Mouse (Mus musculus) embryo, embryonic 11 days (tissue): ENCODE measurements around the gene Fgd6.

Source experiments
- DNase-seq: peaks from one replicate; pipeline ENCODE4 v3.0.0-alpha.2; 2015

The Fgd6 gene

GRCm38 (mm10) chr10:94097081-94097845 lies 61.5 kb downstream of the Fgd6 start:
- DNase-seq, result no peak

GRCm38 (mm10) chr10:94098100-94098499 lies 62.3 kb downstream of the Fgd6 start:
- DNase-seq, result no peak

DNA sequence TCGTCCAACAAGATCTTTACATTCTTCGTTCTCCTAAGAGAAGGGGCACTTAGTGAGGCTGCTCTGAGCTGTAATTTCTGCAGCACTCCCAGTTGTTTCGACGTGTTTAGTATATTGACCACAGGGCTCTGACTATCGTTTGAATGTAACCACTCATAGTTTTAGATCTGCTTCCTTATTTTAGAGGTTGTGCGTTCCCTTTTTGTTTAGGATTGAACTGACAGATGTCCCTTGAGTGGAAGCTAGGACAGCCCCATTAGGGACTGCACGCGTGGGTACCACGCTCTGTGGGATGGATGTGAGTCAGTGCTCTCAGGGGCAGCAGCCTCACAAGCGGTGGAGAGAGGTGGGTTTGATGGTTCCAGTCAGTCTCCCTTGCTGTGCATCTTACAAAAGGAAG lies 69.7 kb downstream of the Fgd6 start:
- DNase-seq, result no peak

GRCm38 (mm10) chr10:94107168-94107567 lies 71.4 kb downstream of the Fgd6 start:
- DNase-seq, result no peak

- no peak for DNase-seq
Observed at GRCm38 (mm10) chr10:94107607-94108006, 71.8 kb downstream of the Fgd6 start.

DNA sequence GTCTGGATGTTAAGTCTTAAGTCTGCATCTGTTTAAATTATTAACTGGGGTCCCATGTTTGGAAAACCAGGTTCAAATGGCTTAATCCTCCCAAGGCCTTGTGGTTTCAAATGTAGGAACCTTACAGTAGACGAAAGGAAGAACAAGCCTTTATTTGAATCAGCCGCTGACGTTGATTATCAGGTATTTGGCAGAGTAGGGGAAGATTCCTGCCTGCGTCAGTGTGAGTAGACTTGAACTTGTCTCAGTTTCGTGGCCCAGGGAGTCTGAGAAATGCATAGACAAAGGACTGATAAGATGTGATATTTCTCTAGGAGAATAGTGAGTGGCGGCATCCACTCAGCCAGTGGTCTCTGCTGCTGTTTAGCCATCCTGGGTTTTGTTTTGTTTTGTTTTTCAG lies 73.0 kb downstream of the Fgd6 start:
- DNase-seq, result no peak

GRCm38 (mm10) chr10:94110834-94111754 lies 75.3 kb downstream of the Fgd6 start:
- DNase-seq, result peak; percentile 17

GRCm38 (mm10) chr10:94112207-94112606 lies 76.4 kb downstream of the Fgd6 start:
- no peak for DNase-seq

GRCm38 (mm10) chr10:94115893-94116599 lies 80.2 kb downstream of the Fgd6 start:
- DNase-seq, result peak; percentile 86

GRCm38 (mm10) chr10:94116781-94117340 lies 81.1 kb downstream of the Fgd6 start:
- no peak for DNase-seq

DNA sequence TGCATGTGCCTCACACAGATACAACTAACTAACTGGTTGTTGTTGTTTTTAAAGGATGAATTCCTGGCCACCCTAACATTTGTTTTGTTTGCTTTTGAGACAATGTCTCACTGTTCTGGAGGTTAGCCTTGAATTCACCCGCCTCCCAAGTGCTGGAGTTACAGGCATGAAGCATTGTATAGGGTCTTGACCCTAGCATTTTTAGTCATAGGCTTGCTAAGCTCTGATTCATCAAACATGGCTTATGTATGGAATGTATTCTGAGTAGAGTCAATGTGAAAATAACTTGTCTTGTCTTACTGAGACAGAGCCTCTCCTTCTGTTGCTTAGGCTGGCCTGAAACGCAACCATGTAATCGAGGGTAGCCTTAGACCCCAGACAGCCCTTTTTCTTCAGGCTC lies 82.1 kb downstream of the Fgd6 start:
- DNase-seq, result no peak

GRCm38 (mm10) chr10:94118993-94119392 lies 83.2 kb downstream of the Fgd6 start:
- no peak for DNase-seq

DNA sequence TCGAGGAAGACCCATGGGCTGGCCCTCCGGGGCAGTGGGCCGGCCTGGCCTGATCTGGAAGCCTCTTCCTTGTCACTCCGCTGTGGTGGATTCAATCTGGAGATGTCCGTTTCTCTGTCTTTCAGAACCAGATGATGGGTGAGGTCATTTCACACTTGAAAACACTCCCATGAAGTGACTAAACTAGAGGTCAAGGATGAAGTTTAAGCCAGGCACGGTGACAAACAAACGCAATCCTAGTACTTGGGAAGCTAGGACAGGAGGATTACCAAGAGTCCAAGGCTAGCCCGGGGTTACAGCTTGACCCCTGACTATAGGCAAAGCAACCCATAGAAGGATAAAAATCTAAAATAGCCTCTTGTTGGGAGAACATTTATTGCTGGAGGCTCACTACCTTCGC lies 84.9 kb downstream of the Fgd6 start:
- no peak for DNase-seq

- DNase-seq, result no peak
Observed at GRCm38 (mm10) chr10:94122595-94122994, 86.8 kb downstream of the Fgd6 start.

GRCm38 (mm10) chr10:94123581-94123980 lies 87.8 kb downstream of the Fgd6 start:
- no peak for DNase-seq

GRCm38 (mm10) chr10:94124376-94124775 lies 88.6 kb downstream of the Fgd6 start:
- peak; percentile 16 for DNase-seq

DNA sequence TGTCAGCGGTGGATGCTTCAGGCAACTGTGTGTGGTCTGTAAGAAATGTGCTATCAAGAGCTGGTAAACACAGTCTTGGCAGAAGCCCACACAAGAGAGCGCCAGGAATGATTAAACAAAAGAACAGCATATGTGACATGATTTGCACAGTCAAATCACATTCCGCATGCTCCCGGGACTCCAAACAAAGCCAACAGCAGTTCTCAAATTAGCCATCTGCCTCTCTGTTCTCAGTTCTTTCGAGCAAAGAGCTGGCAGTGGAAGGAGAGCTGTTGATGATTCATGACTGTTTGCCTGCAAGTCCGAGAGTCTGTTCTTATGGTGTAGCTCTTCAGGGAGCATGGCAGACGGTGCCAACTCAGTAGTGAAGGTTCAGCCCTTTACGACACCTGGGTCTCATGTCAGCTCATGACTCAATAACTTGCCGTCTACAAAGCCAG lies 93.9 kb downstream of the Fgd6 start:
- DNase-seq, result peak; percentile 24

GRCm38 (mm10) chr10:94133081-94133480 lies 97.3 kb downstream of the Fgd6 start:
- no peak for DNase-seq

- no peak for DNase-seq
Observed at GRCm38 (mm10) chr10:94133674-94134073, 97.9 kb downstream of the Fgd6 start.

DNA sequence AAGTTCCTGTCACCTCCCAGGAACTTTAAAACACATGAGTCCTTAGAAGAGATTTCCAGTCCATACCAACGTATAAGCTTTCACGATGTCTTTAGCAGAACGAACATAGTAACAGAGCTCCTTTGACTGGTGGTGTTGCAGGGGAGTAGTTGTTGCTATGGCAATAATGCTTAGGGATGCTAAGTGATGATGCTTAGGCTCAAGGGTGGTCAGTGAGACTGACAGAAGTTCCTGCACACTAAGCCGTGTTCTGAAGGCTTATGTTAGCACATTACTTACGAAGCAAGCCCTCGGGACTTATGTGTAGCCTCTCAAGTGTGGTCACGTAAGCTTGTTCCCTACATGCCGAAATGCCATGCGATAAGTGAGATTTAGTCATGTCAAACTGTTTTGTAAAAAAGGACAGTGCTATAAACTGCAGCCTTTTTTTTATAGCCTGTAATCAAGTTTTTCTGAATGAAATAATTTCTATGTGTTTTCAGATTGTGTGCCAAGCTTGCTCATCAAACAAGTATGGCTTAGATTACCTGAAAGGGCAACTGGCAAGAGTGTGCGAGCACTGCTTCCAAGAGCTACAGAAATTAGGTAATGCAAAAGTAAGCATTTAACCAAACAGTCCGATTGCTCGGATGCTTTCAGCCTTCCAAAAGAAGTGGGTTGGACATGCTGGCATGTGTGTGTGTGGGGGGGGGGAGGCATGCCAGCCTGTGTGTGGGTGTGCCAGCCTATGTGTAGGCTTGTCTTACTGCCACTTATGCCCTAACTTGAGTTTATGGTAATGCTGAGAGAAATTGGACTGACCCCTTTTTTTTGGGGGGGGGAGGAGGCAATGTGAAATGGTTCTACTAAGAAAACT lies 99.0 kb downstream of the Fgd6 start:
- no peak for DNase-seq

GRCm38 (mm10) chr10:94138890-94139482 lies 103.2 kb downstream of the Fgd6 start:
- no peak for DNase-seq
